Mouse (Mus musculus) left cerebral cortex, adult 18-20 months (tissue): ENCODE measurements around the gene Tex264. TPM values are rescaled to one million over a fixed set of nuclear protein-coding genes. Genes with fewer than 3 reads are reported as not detected.

Source experiments
- DNase-seq, 2 experiments: peaks; one replicate each; pipeline ENCODE4 v3.0.0; 2021 to 2022; ENCODE audit warnings: low spot score in 2 of 2, mixed read lengths in 1 of 2
- total RNA-seq, 2 experiments: library from RNA; stranded (reverse); gene quantifications; 2 replicates each; pipeline ENCODE4 v1.2.3; 2021

Gene Tex264
- total RNA-seq, 2 experiments from 2014 or later, result 99.4 to 103 TPM

DNA sequence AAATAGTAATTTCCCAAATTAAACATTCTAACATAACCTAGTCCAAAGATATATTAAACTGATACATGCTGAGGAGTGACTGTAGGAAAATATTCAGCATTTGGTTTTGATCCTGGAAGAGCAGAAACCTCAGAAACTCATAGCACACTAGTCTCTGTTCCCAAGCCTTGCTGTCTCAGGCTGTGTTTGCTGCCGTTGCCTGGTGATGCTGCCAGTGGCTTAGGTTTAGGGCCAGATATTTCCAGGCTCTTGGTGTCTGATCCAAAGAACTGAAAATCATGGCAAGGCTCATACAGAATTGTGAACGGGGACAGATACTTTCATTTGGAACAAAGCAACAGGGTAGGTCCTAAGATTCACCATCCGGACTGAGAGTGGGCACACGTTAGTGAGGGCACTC is 75.0 kb downstream of the Tex264 start:
- DNase-seq, result no peak

Other genes starting within 250 kb of the Tex264 start
- gene Acy1, start 247.6 kb downstream of the Tex264 start, total RNA-seq, result 10 to 100 TPM; 15.6 to 19.4 TPM
- gene Abhd14b, start 238.5 kb downstream of the Tex264 start, total RNA-seq, result 10 to 100 TPM; 12.5 to 12.7 TPM
- gene Abhd14a, start 238.2 kb downstream of the Tex264 start, total RNA-seq, result 10 to 100 TPM; 35.3 to 36.5 TPM
- gene Pcbp4, start 232.6 kb downstream of the Tex264 start, total RNA-seq, result 100 to 1,000 TPM; 207 to 212 TPM
- gene Gpr62, start 220.0 kb downstream of the Tex264 start, total RNA-seq, result 1 to 10 TPM; 9.0 to 9.6 TPM
- gene Rrp9, start 210.0 kb downstream of the Tex264 start, total RNA-seq, result 10 to 100 TPM; 29.3 to 38.7 TPM
- gene Parp3, start 209.0 kb downstream of the Tex264 start, total RNA-seq, result 1 to 10 TPM; 5.2 to 5.5 TPM
- not detected for gene Iqcf1, start 186.0 kb downstream of the Tex264 start, total RNA-seq
- not detected for gene Iqcf5, start 171.4 kb downstream of the Tex264 start, total RNA-seq
- gene Iqcf3, start 124.3 kb downstream of the Tex264 start, total RNA-seq, result not detected
- gene Iqcf4, start 114.9 kb downstream of the Tex264 start, total RNA-seq, result not detected
- not detected for gene Iqcf6, start 59.3 kb downstream of the Tex264 start, total RNA-seq
- gene Grm2, start 29.8 kb downstream of the Tex264 start, total RNA-seq, result 10 to 100 TPM; 50.5 to 52.2 TPM
- gene Rad54l2, start 103.3 kb upstream of the Tex264 start, total RNA-seq, result 10 to 100 TPM; 15.7 to 16.6 TPM
- gene Dcaf1, start 135.9 kb upstream of the Tex264 start, total RNA-seq, result 10 to 100 TPM; 31.4 to 40.4 TPM
- 10 to 100 TPM; 56.2 to 60.2 TPM for gene Rbm15b, start 201.5 kb upstream of the Tex264 start, total RNA-seq
- gene Manf, start 206.1 kb upstream of the Tex264 start, total RNA-seq, result 100 to 1,000 TPM; 130 to 147 TPM